Mouse (Mus musculus): ENCODE measurements at regions not wholly inside any gene's neighbourhood (a gene's known extent, or its start where the extent isn't known, plus 50 kb on each side); places are given as distances from the start of the nearest gene placed in this dataset.
A peak's percentile ranks its signal among the peaks of the same experiment; 100 is the strongest.

- no peak for ATAC-seq (replicated peaks; ENCODE audit: poor library complexity, severe bottlenecking)
Measured at GRCm38 (mm10) chr15:63410994-63411770, 433.8 kb downstream of the Gsdmc2 start.

GRCm38 (mm10) chr15:63400445-63400844 lies 444.5 kb downstream of the Gsdmc2 start:
- no peak for ATAC-seq (replicated peaks; ENCODE audit: poor library complexity, severe bottlenecking)

GRCm38 (mm10) chr15:63400011-63400410 lies 445.0 kb downstream of the Gsdmc2 start:
- no peak for ATAC-seq (replicated peaks; ENCODE audit: poor library complexity, severe bottlenecking)

GRCm38 (mm10) chr15:63397485-63397884 lies 447.5 kb downstream of the Gsdmc2 start:
- no peak for ATAC-seq (replicated peaks; ENCODE audit: poor library complexity, severe bottlenecking)

GRCm38 (mm10) chr15:63377258-63377657 lies 467.7 kb downstream of the Gsdmc2 start:
- ATAC-seq (replicated peaks; ENCODE audit: poor library complexity, severe bottlenecking): no peak

- no peak for ATAC-seq (replicated peaks; ENCODE audit: poor library complexity, severe bottlenecking)
Measured at GRCm38 (mm10) chr15:63371328-63372023, 473.5 kb downstream of the Gsdmc2 start.

GRCm38 (mm10) chr15:63364473-63364872 lies 480.5 kb downstream of the Gsdmc2 start:
- no peak for ATAC-seq (replicated peaks; ENCODE audit: poor library complexity, severe bottlenecking)

- no peak for ATAC-seq (replicated peaks; ENCODE audit: poor library complexity, severe bottlenecking)
Measured at GRCm38 (mm10) chr15:63360402-63360801, 484.6 kb downstream of the Gsdmc2 start.

GRCm38 (mm10) chr15:63341730-63342129 lies 503.2 kb downstream of the Gsdmc2 start:
- no peak for ATAC-seq (replicated peaks; ENCODE audit: poor library complexity, severe bottlenecking)

GRCm38 (mm10) chr15:63340322-63341060 lies 504.5 kb downstream of the Gsdmc2 start:
- ATAC-seq (replicated peaks; ENCODE audit: poor library complexity, severe bottlenecking): no peak

- ATAC-seq (replicated peaks; ENCODE audit: poor library complexity, severe bottlenecking): no peak
Measured at GRCm38 (mm10) chr15:63319666-63320065, 525.3 kb downstream of the Gsdmc2 start.

- ATAC-seq (replicated peaks; ENCODE audit: poor library complexity, severe bottlenecking): no peak
Measured at GRCm38 (mm10) chr15:63310426-63310825, 534.6 kb downstream of the Gsdmc2 start.

GRCm38 (mm10) chr15:63299311-63299710 lies 545.7 kb downstream of the Gsdmc2 start:
- no peak for ATAC-seq (replicated peaks; ENCODE audit: poor library complexity, severe bottlenecking)

- no peak for ATAC-seq (replicated peaks; ENCODE audit: poor library complexity, severe bottlenecking)
Measured at GRCm38 (mm10) chr15:63288534-63288933, 556.4 kb downstream of the Gsdmc2 start.

- no peak for ATAC-seq (replicated peaks; ENCODE audit: poor library complexity, severe bottlenecking)
Measured at GRCm38 (mm10) chr15:63286026-63286425, 559.0 kb downstream of the Gsdmc2 start.

- peak; percentile 71 for ATAC-seq (replicated peaks; ENCODE audit: poor library complexity, severe bottlenecking)
Measured at GRCm38 (mm10) chr15:63270381-63270780, 574.6 kb downstream of the Gsdmc2 start.

- no peak for ATAC-seq (replicated peaks; ENCODE audit: poor library complexity, severe bottlenecking)
Measured at GRCm38 (mm10) chr15:63265845-63266244, 579.1 kb downstream of the Gsdmc2 start.

- no peak for ATAC-seq (replicated peaks; ENCODE audit: poor library complexity, severe bottlenecking)
Measured at GRCm38 (mm10) chr15:63255736-63256135, 589.2 kb downstream of the Gsdmc2 start.

GRCm38 (mm10) chr15:63252781-63253340 lies 592.1 kb downstream of the Gsdmc2 start:
- no peak for ATAC-seq (replicated peaks; ENCODE audit: poor library complexity, severe bottlenecking)

- ATAC-seq (replicated peaks; ENCODE audit: poor library complexity, severe bottlenecking): no peak
Measured at GRCm38 (mm10) chr15:63238601-63239000, 606.4 kb downstream of the Gsdmc2 start.

Measured in granulocyte monocyte progenitor cell, adult 5-6 weeks (primary cell).